Mouse (Mus musculus) hindbrain, postnatal 0 days (tissue): ENCODE measurements around the gene Sucnr1. TPM values are rescaled to one million over a fixed set of nuclear protein-coding genes. Genes with fewer than 3 reads are reported as not detected.

Source experiments
- ATAC-seq: fragments of 200-750 bp; cut with Nextera tagmentation; 2 replicates; pipeline ENCODE4 v1.8.0; 2017; ENCODE audit warnings: mild to moderate bottlenecking, moderate TSS enrichment, moderate library complexity
- DNase-seq: peaks from one replicate; pipeline ENCODE4 v3.0.0-alpha.2; 2015; ENCODE audit warnings: low spot score
- H3K27ac ChIP-seq: fragments of 300-500 bp; sonication (generic); 2 replicates; pipeline ENCODE4 v1.5.1; 2014; ENCODE audit warnings: mild to moderate bottlenecking
- H3K27me3 ChIP-seq: fragments of 300-500 bp; sonication (generic); 2 replicates; pipeline ENCODE4 v1.6.1; 2014; ENCODE audit warnings: low read length, mixed read lengths; ENCODE audit not compliant: insufficient read depth
- H3K36me3 ChIP-seq: fragments of 300-500 bp; sonication (generic); 2 replicates; pipeline ENCODE4 v1.6.1; 2014; ENCODE audit warnings: low read length, mixed read lengths; ENCODE audit not compliant: insufficient read depth
- H3K4me1 ChIP-seq: fragments of 300-500 bp; sonication (generic); 2 replicates; pipeline ENCODE4 v1.6.1; 2014; ENCODE audit warnings: antibody characterized with exemption, low read length, mixed read lengths; ENCODE audit not compliant: insufficient read depth
- H3K4me2 ChIP-seq: fragments of 300-500 bp; sonication (generic); 2 replicates; pipeline ENCODE4 v1.6.1; 2014; ENCODE audit warnings: low read depth, mild to moderate bottlenecking, low read length, moderate library complexity, mixed read lengths
- H3K4me3 ChIP-seq: fragments of 300-500 bp; sonication (generic); 2 replicates; pipeline ENCODE4 v1.5.1; 2014; ENCODE audit warnings: low read length
- H3K9ac ChIP-seq: fragments of 300-500 bp; sonication (generic); replicated peaks from 2 replicates; pipeline ENCODE4 v1.6.1; 2014; ENCODE audit warnings: mild to moderate bottlenecking, low read length, moderate library complexity, mixed read lengths
- H3K9me3 ChIP-seq: fragments of 300-500 bp; sonication (generic); 2 replicates; pipeline ENCODE4 v1.6.1; 2016; ENCODE audit warnings: low read length, mixed read lengths
- CTCF ChIP-seq: IDR thresholded peaks from 2 replicates; pipeline ENCODE4 v1.5.1; 2016; ENCODE audit warnings: antibody characterized with exemption, control low read depth, low read depth
- WGBS: fragments of 180-500 bp; shearing (Covaris S2); extraction: QIAGEN DNeasy Blood & Tissue Kit; methylation state at CpG from one replicate; pipeline ENCODE4 v1.1.7; 2014; 5-methylcytosine and 5-hydroxymethylcytosine counted together
- polyA plus RNA-seq: library from polyadenylated mRNA; unstranded; fragments of >200 nt; fragmentation: Nextera tagmentation; extraction: Ambion mirVana; gene quantifications from 2 replicates; pipeline ENCODE4 v1.2.1, GENCODE M21; 2015
- total RNA-seq: library from RNA; depleted of rRNA; stranded (reverse); fragments of >200 nt; gene quantifications from 2 replicates; pipeline ENCODE4 v1.2.3, GENCODE M21; 2014; rRNA removed

Sucnr1 gene
- total and polyA plus RNA-seq, 2 experiments from 2014 or later: 0.11 TPM; not detected in 1

GRCm38 (mm10) chr3:60135801-60136200 lies 54.1 kb downstream of the Sucnr1 start:
- no peak overlapping the region for H3K4me2 ChIP-seq
- no peak for TF ChIP-seq CTCF
- no peak for ATAC-seq
- no peak overlapping the region for H3K4me3 ChIP-seq
- no peaks in the 10 kb centered on the region for H3K36me3 ChIP-seq
- no peak for DNase-seq
- no peaks in the 10 kb centered on the region for H3K9me3 ChIP-seq
- 81% methylated on average over 2 of the region's 2 CpGs for WGBS
- H3K9ac ChIP-seq: no peak overlapping the region
- no peaks in the 10 kb centered on the region for H3K4me1 ChIP-seq
- H3K27ac ChIP-seq: no peak overlapping the region
- no peaks in the 10 kb centered on the region for H3K27me3 ChIP-seq

Other genes starting within 250 kb of the Sucnr1 start
- gene Gm8298, start 220.8 kb upstream of the Sucnr1 start, total RNA-seq: not detected in 2 replicates
- not detected in 2 replicates for gene Gm8298, start 220.8 kb upstream of the Sucnr1 start, polyA plus RNA-seq
- gene C130079G13Rik, start 156.7 kb upstream of the Sucnr1 start, total RNA-seq: not detected in 2 replicates
- gene C130079G13Rik, start 156.7 kb upstream of the Sucnr1 start, polyA plus RNA-seq: not detected in 2 replicates
- gene Aadacl2, start 75.1 kb upstream of the Sucnr1 start, total RNA-seq: not detected in 2 replicates
- not detected in 2 replicates for gene Aadacl2, start 75.1 kb upstream of the Sucnr1 start, polyA plus RNA-seq
- gene Aadac, start 56.2 kb upstream of the Sucnr1 start, total RNA-seq: not detected in 2 replicates
- gene Aadac, start 56.2 kb upstream of the Sucnr1 start, polyA plus RNA-seq: not detected in 2 replicates